Mouse (Mus musculus) G1E (cell line): ENCODE measurements around the gene Rsph10b.

ENCODE experiments used
- CTCF ChIP-seq: IDR thresholded peaks from 2 replicates; pipeline ENCODE4 v1.5.1; 2012; ENCODE audit warnings: low read depth, low read length, inconsistent platforms, mixed read lengths
- GATA1 ChIP-seq: IDR thresholded peaks from 2 replicates; pipeline ENCODE4 v1.6.1; 2012; ENCODE audit warnings: borderline replicate concordance, low read length, inconsistent platforms, mixed read lengths
- POLR2AphosphoS5 ChIP-seq: IDR thresholded peaks from 2 replicates; pipeline ENCODE4 v1.6.1; 2012; ENCODE audit warnings: low read depth, low read length, inconsistent platforms; ENCODE audit not compliant: insufficient replicate concordance
- TAL1 ChIP-seq: conservative IDR thresholded peaks from 2 replicates; pipeline ENCODE4 v1.6.1; 2012; ENCODE audit warnings: low read depth, low read length, inconsistent platforms, mixed read lengths

DNA sequence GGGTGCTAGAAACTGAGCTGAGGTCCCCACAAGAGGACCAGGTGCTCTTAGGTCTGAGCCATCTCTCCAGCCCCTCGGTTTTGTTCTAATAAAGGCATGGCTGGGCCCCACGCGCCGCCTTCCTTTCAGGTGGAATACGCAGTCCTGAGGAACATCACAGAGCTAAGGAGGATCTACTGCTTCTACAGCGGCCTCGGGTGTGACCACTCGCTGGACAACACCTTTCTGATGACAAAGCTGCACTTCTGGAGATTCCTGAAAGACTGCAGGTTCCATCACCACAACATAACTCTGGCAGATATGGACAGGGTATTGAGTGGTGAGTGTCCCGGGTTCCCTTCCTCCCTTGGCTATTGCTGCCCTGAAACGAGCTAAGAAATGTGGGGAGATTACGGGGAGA lies 26.7 kb downstream of the Rsph10b start:
- no peak for TF ChIP-seq CTCF
- TF ChIP-seq GATA1, result no peak
- TF ChIP-seq POLR2AphosphoS5, result no peak
- TF ChIP-seq TAL1, result no peak
